Mouse (Mus musculus) mouse trophoblast stem cell (cell line): ENCODE data around the gene Znhit1.

Experiments used
- in situ Hi-C, 2 experiments: fragments of 300-500 bp; cut with MseI, MboI; formaldehyde crosslinking; loops; 2 replicates in 1 of 2; 3 replicates in 1 of 2; pipeline ENCODE4 v1.15.1; 2025

Znhit1 gene

GRCm38 (mm10) chr5:136987934-136988271 is at the start of gene Znhit1:
Znhit1 (minus strand) TSS chr5:136988021.
- in situ Hi-C loops = no loop called here

- in situ Hi-C loops = no loop called here
Observed at GRCm38 (mm10) chr5:137036211-137036610, 48.4 kb upstream of the Znhit1 start.

- in situ Hi-C loops = no loop called here
Observed at GRCm38 (mm10) chr5:137032641-137033074, 44.8 kb upstream of the Znhit1 start.

GRCm38 (mm10) chr5:137032033-137032421 is 44.2 kb upstream of the Znhit1 start:
- in situ Hi-C loops = no loop called here

GRCm38 (mm10) chr5:137031076-137032032 is 43.5 kb upstream of the Znhit1 start:
- in situ Hi-C loops = no loop called here

GRCm38 (mm10) chr5:137030416-137030810 is 42.6 kb upstream of the Znhit1 start:
- in situ Hi-C loops = no loop called here

- in situ Hi-C loops = loop anchor here in 1 of 2 experiments (10.0 kb wide), 1 partner anchor 75 kb away; no protein-coding TSS in a partner anchor
Observed at GRCm38 (mm10) chr5:137029643-137030415, 42.0 kb upstream of the Znhit1 start.

GRCm38 (mm10) chr5:137029273-137029585 is 41.4 kb upstream of the Znhit1 start:
- in situ Hi-C loops = loop anchor here in 1 of 2 experiments (10.0 kb wide), 1 partner anchor 76 kb away; no protein-coding TSS in a partner anchor

- in situ Hi-C loops = loop anchor here in 1 of 2 experiments (10.0 kb wide), 1 partner anchor 76 kb away; no protein-coding TSS in a partner anchor
Observed at GRCm38 (mm10) chr5:137028561-137029272, 40.9 kb upstream of the Znhit1 start.

- in situ Hi-C loops = loop anchor here in 1 of 2 experiments (10.0 kb wide), 1 partner anchor 79 kb away; no protein-coding TSS in a partner anchor
Observed at GRCm38 (mm10) chr5:137026092-137026491, 38.3 kb upstream of the Znhit1 start, which contains the start of gene Vgf. Vgf (plus strand) TSS chr5:137026392.

- in situ Hi-C loops = loop anchor here in 1 of 2 experiments (10.0 kb wide), 1 partner anchor 80 kb away; no protein-coding TSS in a partner anchor
Observed at GRCm38 (mm10) chr5:137025132-137025531, 37.3 kb upstream of the Znhit1 start.

- in situ Hi-C loops = loop anchor here in 1 of 2 experiments (10.0 kb wide), 1 partner anchor 80 kb away; no protein-coding TSS in a partner anchor
Observed at GRCm38 (mm10) chr5:137024318-137024717, 36.5 kb upstream of the Znhit1 start.

GRCm38 (mm10) chr5:137015913-137016312 is 28.1 kb upstream of the Znhit1 start:
- in situ Hi-C loops = no loop called here

GRCm38 (mm10) chr5:137012401-137012950 is 24.7 kb upstream of the Znhit1 start:
- in situ Hi-C loops = loop anchor here in 1 of 2 experiments (5.0 kb wide), 1 partner anchor 95 kb away; no protein-coding TSS in a partner anchor

- in situ Hi-C loops = loop anchor here in 1 of 2 experiments (5.0 kb wide), 1 partner anchor 97 kb away; no protein-coding TSS in a partner anchor
Observed at GRCm38 (mm10) chr5:137009988-137010387, 22.2 kb upstream of the Znhit1 start.

- in situ Hi-C loops = no loop called here
Observed at GRCm38 (mm10) chr5:137007276-137007675, 19.5 kb upstream of the Znhit1 start.

GRCm38 (mm10) chr5:137000612-137001011 is 12.8 kb upstream of the Znhit1 start:
- in situ Hi-C loops = no loop called here

- in situ Hi-C loops = no loop called here
Observed at GRCm38 (mm10) chr5:136999449-136999848, 11.6 kb upstream of the Znhit1 start.

GRCm38 (mm10) chr5:136989801-136990200 is 2.0 kb upstream of the Znhit1 start:
- in situ Hi-C loops = no loop called here

- in situ Hi-C loops = no loop called here
Observed at GRCm38 (mm10) chr5:136988420-136988819, 599 bp upstream of the Znhit1 start.
